Mouse (Mus musculus) mouse embryonic stem cell (cell line): Measurements from ENCODE around the gene Ackr1.

Source experiments
- in situ Hi-C, 2 experiments: fragments of 300-500 bp; cut with MboI; formaldehyde crosslinking; loops; 1 replicate in 1 of 2; 3 replicates in 1 of 2; pipeline ENCODE4 v1.14.3; 2019 to 2020; ENCODE audit warnings: low sequenced_read_pairs in 2 of 2, low pct_unique_long_range_greater_than_20kb in 1 of 2, mixed read lengths in 1 of 2; ENCODE audit not compliant: unreplicated experiment in 1 of 2

Ackr1 gene

GRCm38 (mm10) chr1:173355107-173355846 is 21.7 kb upstream of the Ackr1 start:
- in situ Hi-C loops = no loop called here

GRCm38 (mm10) chr1:173350372-173350957 is 16.9 kb upstream of the Ackr1 start, which contains the start of gene Aim2:
Gene Aim2, plus strand, starts transcription at chr1:173350879.
- in situ Hi-C loops = no loop called here

DNA sequence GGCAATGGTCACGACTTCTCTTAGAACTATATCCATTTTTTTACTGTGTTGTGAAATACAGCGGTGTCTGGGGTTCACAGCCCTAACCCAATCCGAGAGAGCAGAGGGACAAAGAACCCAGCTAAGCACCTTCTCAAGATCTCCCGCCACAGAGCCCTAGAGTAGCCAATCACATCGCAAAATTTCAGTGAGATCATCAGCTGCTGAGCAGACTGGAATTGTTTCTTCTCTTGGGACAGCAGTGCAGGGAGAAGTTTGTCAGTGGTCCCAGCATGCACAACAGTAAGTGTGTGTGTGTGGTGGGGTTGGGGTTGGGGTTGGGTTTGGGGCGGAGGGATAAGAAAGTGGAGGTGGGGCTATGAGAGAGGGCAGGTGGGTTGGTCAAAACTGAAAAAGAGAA is 16.4 kb upstream of the Ackr1 start:
- in situ Hi-C loops = loop anchor here in 1 of 2 experiments (25.0 kb wide), 1 partner anchor 938 kb away; no protein-coding TSS in a partner anchor

DNA sequence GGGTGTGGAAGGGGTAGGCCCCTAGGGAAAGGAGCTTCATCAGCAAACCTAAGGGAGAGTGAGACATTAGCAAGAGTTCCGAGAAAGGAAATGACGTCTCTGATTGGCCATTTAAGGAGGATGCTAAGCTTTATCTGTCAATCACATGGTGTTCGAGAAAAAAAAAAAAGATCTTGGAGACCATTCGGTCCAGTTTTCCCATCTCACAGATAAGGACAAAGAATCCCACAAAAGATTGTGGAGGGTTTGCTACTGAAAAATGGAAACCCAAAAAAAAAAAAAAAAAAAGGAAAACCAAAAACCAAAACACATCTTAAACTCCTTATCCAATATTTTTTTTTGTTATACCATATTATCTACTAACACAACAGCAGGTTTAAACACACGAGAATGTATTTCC is 15.6 kb upstream of the Ackr1 start:
- in situ Hi-C loops = loop anchor here in 1 of 2 experiments (25.0 kb wide), 1 partner anchor 937 kb away; no protein-coding TSS in a partner anchor

- in situ Hi-C loops = loop anchor here in 1 of 2 experiments (25.0 kb wide), 1 partner anchor 936 kb away; no protein-coding TSS in a partner anchor
Measured at GRCm38 (mm10) chr1:173348527-173348926, 15.0 kb upstream of the Ackr1 start.

- in situ Hi-C loops = loop anchor here in 1 of 2 experiments (25.0 kb wide), 1 partner anchor 933 kb away; no protein-coding TSS in a partner anchor
Measured at GRCm38 (mm10) chr1:173345112-173345511, 11.6 kb upstream of the Ackr1 start.

- in situ Hi-C loops = loop anchor here in 1 of 2 experiments (25.0 kb wide), 1 partner anchor 932 kb away; no protein-coding TSS in a partner anchor
Measured at GRCm38 (mm10) chr1:173343934-173344333, 10.4 kb upstream of the Ackr1 start.

GRCm38 (mm10) chr1:173342425-173342824 is 8.9 kb upstream of the Ackr1 start:
- in situ Hi-C loops = loop anchor here in 1 of 2 experiments (25.0 kb wide), 1 partner anchor 930 kb away; no protein-coding TSS in a partner anchor

DNA sequence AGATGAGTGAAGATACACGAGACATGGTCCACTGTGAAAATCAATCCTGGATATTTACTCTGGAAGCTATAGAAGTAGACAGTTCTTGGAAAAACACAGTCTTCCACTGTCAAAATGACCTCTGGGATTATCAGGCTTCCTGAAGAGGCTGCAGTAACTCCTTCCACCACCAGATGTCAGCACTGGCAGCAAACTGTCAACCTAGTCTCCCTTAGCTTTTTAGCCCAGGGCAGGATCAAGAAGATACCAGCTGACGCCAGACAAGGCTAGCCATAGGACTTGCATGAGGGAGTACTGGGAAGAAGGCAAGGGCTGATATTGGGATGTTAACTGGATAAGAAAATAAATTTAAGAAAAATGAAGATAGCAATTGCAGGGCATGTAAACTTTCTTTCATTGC is 6.0 kb upstream of the Ackr1 start:
- in situ Hi-C loops = loop anchor here in 1 of 2 experiments (25.0 kb wide), 1 partner anchor 927 kb away; no protein-coding TSS in a partner anchor

GRCm38 (mm10) chr1:173337008-173337407 is 3.5 kb upstream of the Ackr1 start:
- in situ Hi-C loops = loop anchor here in 1 of 2 experiments (25.0 kb wide), 1 partner anchor 925 kb away; no protein-coding TSS in a partner anchor

- in situ Hi-C loops = loop anchor here in 1 of 2 experiments (25.0 kb wide), 1 partner anchor 924 kb away; no protein-coding TSS in a partner anchor
Measured at GRCm38 (mm10) chr1:173335903-173336302, 2.4 kb upstream of the Ackr1 start.

DNA sequence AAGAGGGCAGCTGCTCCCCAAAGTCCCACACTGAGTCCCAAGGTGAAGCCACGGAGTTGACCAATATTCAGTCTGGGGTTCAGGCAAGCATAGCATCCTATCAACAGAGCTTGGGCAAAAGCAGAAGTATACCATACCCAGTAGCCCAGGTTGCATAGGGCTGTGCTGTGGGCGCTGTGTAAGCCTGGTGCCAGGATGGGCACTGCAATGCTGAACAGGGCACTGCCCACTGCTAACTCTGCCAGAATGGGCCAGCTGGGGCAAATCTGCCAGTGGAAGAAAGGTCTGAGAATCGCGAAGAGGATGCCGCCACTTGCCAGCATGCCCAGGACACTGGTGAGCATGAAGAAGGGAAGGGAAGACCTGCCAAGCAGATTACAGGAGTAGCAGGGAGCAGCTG is 1.1 kb downstream of the Ackr1 start:
- in situ Hi-C loops = loop anchor here in 1 of 2 experiments (25.0 kb wide), 1 partner anchor 920 kb away; no protein-coding TSS in a partner anchor

DNA sequence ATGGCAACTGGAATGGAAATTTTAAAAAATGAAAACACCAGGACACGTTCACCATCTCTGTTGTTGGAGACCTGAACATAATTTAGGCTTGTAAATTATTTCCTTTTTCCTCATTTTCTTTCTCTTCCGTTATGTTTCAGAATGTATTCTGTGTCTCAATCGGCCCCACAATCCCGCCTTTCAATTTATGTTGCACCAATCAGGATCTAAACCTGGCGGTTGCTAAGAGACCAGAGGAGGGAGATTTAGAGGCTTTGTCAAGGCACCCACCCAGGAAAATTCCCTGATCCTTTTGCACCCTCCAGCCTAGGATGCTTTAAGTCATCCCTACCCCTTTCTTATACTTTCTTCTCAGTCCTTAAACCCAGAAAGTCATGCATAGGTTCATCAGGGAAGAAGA is 3.8 kb downstream of the Ackr1 start:
- in situ Hi-C loops = loop anchor here in 1 of 2 experiments (25.0 kb wide), 1 partner anchor 917 kb away; no protein-coding TSS in a partner anchor

GRCm38 (mm10) chr1:173329185-173329584 is 4.4 kb downstream of the Ackr1 start:
- in situ Hi-C loops = loop anchor here in 1 of 2 experiments (25.0 kb wide), 1 partner anchor 917 kb away; no protein-coding TSS in a partner anchor

GRCm38 (mm10) chr1:173328446-173328845 is 5.1 kb downstream of the Ackr1 start:
- in situ Hi-C loops = loop anchor here in 1 of 2 experiments (25.0 kb wide), 1 partner anchor 916 kb away; no protein-coding TSS in a partner anchor

DNA sequence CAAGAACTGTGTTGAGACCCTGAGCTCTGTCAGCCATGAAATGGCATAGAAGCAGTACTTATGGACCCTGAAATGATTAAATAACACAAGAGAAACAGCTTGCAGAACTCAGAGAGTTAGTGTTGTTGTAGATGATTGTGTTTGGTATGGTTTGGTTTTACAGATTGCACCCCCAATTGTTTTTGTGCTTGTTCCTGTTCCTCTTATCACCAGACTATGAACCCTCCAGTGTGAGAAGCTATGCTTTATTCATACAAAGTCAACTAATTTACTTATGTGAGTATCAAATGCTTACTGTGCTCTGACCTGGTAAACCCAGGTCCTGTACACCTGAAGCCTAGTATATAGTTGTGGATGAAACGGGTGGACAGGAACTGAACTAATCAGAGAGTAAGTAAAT is 7.0 kb downstream of the Ackr1 start:
- in situ Hi-C loops = loop anchor here in 1 of 2 experiments (25.0 kb wide), 1 partner anchor 914 kb away; no protein-coding TSS in a partner anchor

DNA sequence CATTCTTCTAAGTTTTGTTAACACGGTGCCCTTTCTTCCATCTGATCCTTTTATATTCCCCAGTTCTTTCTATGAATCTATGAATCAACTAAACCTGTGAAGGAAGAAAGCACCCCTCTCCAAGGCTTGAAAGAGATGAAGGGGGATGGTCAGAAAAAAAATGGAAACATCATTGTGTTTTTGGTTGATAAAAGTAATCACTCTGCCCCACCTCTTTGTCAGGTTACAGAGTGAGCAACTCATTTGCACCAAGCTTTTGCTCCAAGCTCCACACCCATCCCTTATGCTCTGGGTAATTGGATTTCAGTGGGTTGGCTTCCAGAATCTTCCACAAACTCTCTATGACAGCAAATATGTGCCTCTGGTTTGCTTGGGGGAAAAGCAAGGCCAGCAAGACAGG is 8.2 kb downstream of the Ackr1 start:
- in situ Hi-C loops = loop anchor here in 1 of 2 experiments (25.0 kb wide), 1 partner anchor 913 kb away; no protein-coding TSS in a partner anchor

DNA sequence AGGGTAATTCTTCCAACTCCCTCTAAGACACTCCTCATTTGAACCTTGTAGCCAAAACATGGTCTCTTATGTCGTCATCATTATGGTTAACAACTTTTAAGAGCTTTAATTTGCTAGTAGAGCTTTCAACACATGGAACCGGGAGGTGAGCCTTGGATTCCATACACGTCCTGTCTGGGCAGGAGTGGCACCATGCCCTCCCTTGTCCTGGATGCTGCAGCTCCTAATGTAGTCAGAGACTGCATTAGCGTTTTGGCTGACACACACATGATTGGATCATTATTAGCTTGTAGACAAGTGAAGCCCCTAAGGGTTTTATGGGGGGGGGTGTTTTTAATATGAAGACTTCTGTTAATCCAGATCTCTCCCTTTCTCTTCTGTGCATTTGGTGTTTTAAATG is 8.6 kb downstream of the Ackr1 start:
- in situ Hi-C loops = loop anchor here in 1 of 2 experiments (5.0 to 25.0 kb wide), 2 partner anchors 52 to 913 kb away; no protein-coding TSS in a partner anchor
